Comparison of ENCODE assay signal across 7 mouse cellular contexts in genomic region chr16:55969147-55969546, GRCm38 (mm10). TPM values are rescaled to one million over a fixed set of nuclear protein-coding genes. Genes with fewer than 3 reads are reported as not detected.
DNase-seq lines count a peak whose midpoint lies in the region; ATAC-seq and TF ChIP-seq lines count a peak whose summit lies in the region.

No protein-coding gene starts in this region.

- 78% methylated on average over 3 of the region's 3 CpGs for WGBS in intestine, postnatal 0 days
- 67% methylated on average over 3 of the region's 3 CpGs for WGBS in intestine, embryonic 16.5 days
- WGBS in kidney, embryonic 15.5 days = 78% methylated on average over 3 of the region's 3 CpGs

- peak; percentile 71 for TF ChIP-seq CTCF in intestine, postnatal 0 days (IDR thresholded peaks at IDR 0.05; ENCODE audit: low read depth)
- peak; percentile 53 for TF ChIP-seq CTCF in E14TG2a.4 (conservative IDR thresholded peaks at IDR 0.05; ENCODE audit: low read length)

- no peaks in the 10 kb centered on the region for H3K27me3 ChIP-seq in intestine, postnatal 0 days (replicated peaks; ENCODE audit: control insufficient read depth, insufficient read depth, low read length)
- H3K27me3 ChIP-seq in intestine, embryonic 16.5 days (replicated peaks; ENCODE audit: control insufficient read depth, insufficient read depth, low read length) = no peaks in the 10 kb centered on the region
- no peaks in the 10 kb centered on the region for H3K27me3 ChIP-seq in E14TG2a.4 (ENCODE audit: insufficient read depth, low read length)
- no peaks in the 10 kb centered on the region for H3K27me3 ChIP-seq in kidney, embryonic 15.5 days

- H3K4me3 ChIP-seq in intestine, postnatal 0 days (ENCODE audit: low read depth, low read length) = no peak overlapping the region
- H3K4me3 ChIP-seq in intestine, embryonic 16.5 days (ENCODE audit: low read length) = no peak overlapping the region
- peak overlapping the region; percentile 91 for H3K4me3 ChIP-seq in E14TG2a.4 (replicated peaks; ENCODE audit: low read length)
- no peak overlapping the region for H3K4me3 ChIP-seq in kidney, embryonic 15.5 days (replicated peaks)

- H3K9me3 ChIP-seq in intestine, postnatal 0 days (ENCODE audit: control insufficient read depth) = no peaks in the 10 kb centered on the region
- H3K9me3 ChIP-seq in intestine, embryonic 16.5 days (ENCODE audit: control insufficient read depth, low read length) = no peaks in the 10 kb centered on the region
- H3K9me3 ChIP-seq in E14TG2a.4 (ENCODE audit: low read length) = no peaks in the 10 kb centered on the region
- H3K9me3 ChIP-seq in kidney, embryonic 15.5 days (replicated peaks) = no peaks in the 10 kb centered on the region

- no peak for ATAC-seq in intestine, postnatal 0 days
- no peak for ATAC-seq in intestine, embryonic 16.5 days
- ATAC-seq in kidney, embryonic 15.5 days (replicated peaks; ENCODE audit: low FRiP score) = no peak

- H3K4me1 ChIP-seq in intestine, postnatal 0 days (replicated peaks; ENCODE audit: control insufficient read depth, insufficient read depth, low read length) = peaks cover 4% of the 10 kb centered on the region; the same call in 1 of the 2 replicates
- peaks cover 13% of the 10 kb centered on the region for H3K4me1 ChIP-seq in intestine, embryonic 16.5 days (ENCODE audit: control insufficient read depth, insufficient read depth, low read length)
- peaks cover 56% of the 10 kb centered on the region for H3K4me1 ChIP-seq in E14TG2a.4 (replicated peaks; ENCODE audit: low read depth, low read length)
- H3K4me1 ChIP-seq in kidney, embryonic 15.5 days = peaks cover 47% of the 10 kb centered on the region

- H3K9ac ChIP-seq in intestine, postnatal 0 days (ENCODE audit: low read depth, low read length) = no peak overlapping the region
- H3K9ac ChIP-seq in intestine, embryonic 16.5 days (ENCODE audit: low read depth, low read length) = no peak overlapping the region
- H3K9ac ChIP-seq in kidney, embryonic 15.5 days = no peak overlapping the region

- no peak overlapping the region for H3K4me2 ChIP-seq in intestine, postnatal 0 days (replicated peaks; ENCODE audit: low read depth)
- H3K4me2 ChIP-seq in intestine, embryonic 16.5 days (ENCODE audit: low read depth, low read length) = no peak overlapping the region
- H3K4me2 ChIP-seq in kidney, embryonic 15.5 days = peak overlapping the region; percentile 4; the same call in 1 of the 2 replicates

- peaks cover 23% of the 10 kb centered on the region for H3K36me3 ChIP-seq in intestine, postnatal 0 days (ENCODE audit: control insufficient read depth, insufficient read depth)
- H3K36me3 ChIP-seq in intestine, embryonic 16.5 days (ENCODE audit: control insufficient read depth, insufficient read depth, low read length) = peaks cover 12% of the 10 kb centered on the region
- peaks cover 61% of the 10 kb centered on the region for H3K36me3 ChIP-seq in E14TG2a.4 (ENCODE audit: insufficient read depth, low read length)
- peaks cover 49% of the 10 kb centered on the region for H3K36me3 ChIP-seq in kidney, embryonic 15.5 days

- no peak overlapping the region for H3K27ac ChIP-seq in intestine, postnatal 0 days (ENCODE audit: low read depth, low read length)
- H3K27ac ChIP-seq in intestine, embryonic 16.5 days (ENCODE audit: low read length) = no peak overlapping the region
- H3K27ac ChIP-seq in kidney, embryonic 15.5 days = no peak overlapping the region

- peak; percentile 59 for DNase-seq in T-cell, adult 2 months (ENCODE audit: low spot score)
- DNase-seq in mesoderm, embryonic 11.5 days (ENCODE audit: low read depth, low spot score) = peak; percentile 59
- DNase-seq in urinary bladder, postnatal 4 days (ENCODE audit: low spot score in 2 of 2) = no peak

RNA-seq across cellular contexts. Expression of gene Rpl24, which starts 3.1 kb away (rescaled TPM):
- polyA plus RNA-seq in intestine, postnatal 0 days (2015; fragmentation: Nextera tagmentation; extraction: Ambion mirVana) = 521 and 527 TPM in 2 replicates
- 606 and 662 TPM in 2 replicates for polyA plus RNA-seq in intestine, embryonic 16.5 days (2015; fragmentation: Nextera tagmentation; extraction: Ambion mirVana)
- polyA plus RNA-seq in kidney, embryonic 15.5 days (2015; fragmentation: Nextera tagmentation; extraction: Ambion mirVana) = 771 and 828 TPM in 2 replicates

RNA-seq across cellular contexts. Expression of gene Zbtb11, which starts 4.5 kb away (rescaled TPM):
- polyA plus RNA-seq in intestine, postnatal 0 days (2015; fragmentation: Nextera tagmentation; extraction: Ambion mirVana) = 5.8 and 7.1 TPM in 2 replicates
- polyA plus RNA-seq in intestine, embryonic 16.5 days (2015; fragmentation: Nextera tagmentation; extraction: Ambion mirVana) = 12.0 and 12.7 TPM in 2 replicates
- 19.5 and 19.9 TPM in 2 replicates for polyA plus RNA-seq in kidney, embryonic 15.5 days (2015; fragmentation: Nextera tagmentation; extraction: Ambion mirVana)

RNA-seq across cellular contexts. Expression of gene Cep97, which starts 34.5 kb away (rescaled TPM):
- polyA plus RNA-seq in intestine, postnatal 0 days (2015; fragmentation: Nextera tagmentation; extraction: Ambion mirVana) = 1.5 and 1.9 TPM in 2 replicates
- 4.7 and 5.8 TPM in 2 replicates for polyA plus RNA-seq in intestine, embryonic 16.5 days (2015; fragmentation: Nextera tagmentation; extraction: Ambion mirVana)
- 13.0 and 13.7 TPM in 2 replicates for polyA plus RNA-seq in kidney, embryonic 15.5 days (2015; fragmentation: Nextera tagmentation; extraction: Ambion mirVana)

Comparison
In these comparisons a context has a peak if more than half of its experiments do, and no peak if none do; other contexts are left out.
1. DNase-seq: peak in T-cell, adult 2 months (single experiment) and mesoderm, embryonic 11.5 days (single experiment); none in urinary bladder, postnatal 4 days (0 of 2).